Mouse (Mus musculus) hindbrain, postnatal 0 days (tissue): ENCODE results near the gene Atp2a3. TPM values are rescaled to one million over a fixed set of nuclear protein-coding genes. Genes with fewer than 3 reads are reported as not detected.

Source experiments
- ATAC-seq: fragments of 200-750 bp; cut with Nextera tagmentation; 2 replicates; pipeline ENCODE4 v1.8.0; 2017; ENCODE audit warnings: mild to moderate bottlenecking, moderate TSS enrichment, moderate library complexity
- DNase-seq: peaks from one replicate; pipeline ENCODE4 v3.0.0-alpha.2; 2015; ENCODE audit warnings: low spot score
- H3K27ac ChIP-seq: fragments of 300-500 bp; sonication (generic); 2 replicates; pipeline ENCODE4 v1.5.1; 2014; ENCODE audit warnings: mild to moderate bottlenecking
- H3K27me3 ChIP-seq: fragments of 300-500 bp; sonication (generic); 2 replicates; pipeline ENCODE4 v1.6.1; 2014; ENCODE audit warnings: low read length, mixed read lengths; ENCODE audit not compliant: insufficient read depth
- H3K36me3 ChIP-seq: fragments of 300-500 bp; sonication (generic); 2 replicates; pipeline ENCODE4 v1.6.1; 2014; ENCODE audit warnings: low read length, mixed read lengths; ENCODE audit not compliant: insufficient read depth
- H3K4me1 ChIP-seq: fragments of 300-500 bp; sonication (generic); 2 replicates; pipeline ENCODE4 v1.6.1; 2014; ENCODE audit warnings: antibody characterized with exemption, low read length, mixed read lengths; ENCODE audit not compliant: insufficient read depth
- H3K4me2 ChIP-seq: fragments of 300-500 bp; sonication (generic); 2 replicates; pipeline ENCODE4 v1.6.1; 2014; ENCODE audit warnings: low read depth, mild to moderate bottlenecking, low read length, moderate library complexity, mixed read lengths
- H3K4me3 ChIP-seq: fragments of 300-500 bp; sonication (generic); 2 replicates; pipeline ENCODE4 v1.5.1; 2014; ENCODE audit warnings: low read length
- H3K9ac ChIP-seq: fragments of 300-500 bp; sonication (generic); replicated peaks from 2 replicates; pipeline ENCODE4 v1.6.1; 2014; ENCODE audit warnings: mild to moderate bottlenecking, low read length, moderate library complexity, mixed read lengths
- H3K9me3 ChIP-seq: fragments of 300-500 bp; sonication (generic); 2 replicates; pipeline ENCODE4 v1.6.1; 2016; ENCODE audit warnings: low read length, mixed read lengths
- CTCF ChIP-seq: IDR thresholded peaks from 2 replicates; pipeline ENCODE4 v1.5.1; 2016; ENCODE audit warnings: antibody characterized with exemption, control low read depth, low read depth
- WGBS: fragments of 180-500 bp; shearing (Covaris S2); extraction: QIAGEN DNeasy Blood & Tissue Kit; methylation state at CpG from one replicate; pipeline ENCODE4 v1.1.7; 2014; 5-methylcytosine and 5-hydroxymethylcytosine counted together
- polyA plus RNA-seq: library from polyadenylated mRNA; unstranded; fragments of >200 nt; fragmentation: Nextera tagmentation; extraction: Ambion mirVana; gene quantifications from 2 replicates; pipeline ENCODE4 v1.2.1, GENCODE M21; 2015
- total RNA-seq: library from RNA; depleted of rRNA; stranded (reverse); fragments of >200 nt; gene quantifications from 2 replicates; pipeline ENCODE4 v1.2.3, GENCODE M21; 2014

The Atp2a3 gene
- total and polyA plus RNA-seq, 2 experiments from 2014 or later = 2.4 TPM

DNA sequence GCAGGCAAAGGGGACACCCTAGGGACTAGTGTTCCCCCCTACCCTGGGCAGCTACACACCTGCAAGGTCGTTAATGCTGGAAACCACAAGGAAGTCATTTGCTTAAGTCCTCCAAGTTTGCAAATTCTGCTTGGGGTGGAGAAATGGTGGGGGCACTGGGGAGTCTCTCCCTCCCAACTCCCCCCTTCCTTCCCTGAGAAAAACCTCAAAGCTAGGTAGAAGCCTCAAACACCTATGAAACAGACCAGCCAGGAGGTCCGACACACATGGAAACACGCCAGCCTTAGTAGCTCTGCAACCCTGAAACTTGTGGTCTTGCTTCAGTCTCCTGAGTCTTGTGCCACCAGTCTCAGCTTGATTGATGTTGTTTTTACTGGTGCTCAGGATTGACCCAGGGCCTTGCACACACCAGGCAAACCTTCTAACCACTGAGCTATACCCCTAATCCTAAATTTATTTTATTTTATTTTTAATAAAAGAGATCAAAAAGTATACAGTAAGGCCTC, 2.9 kb downstream of the Atp2a3 start:
- 68% methylated on average over 3 of the region's 3 CpGs for WGBS
- no peaks in the 10 kb centered on the region for H3K4me1 ChIP-seq
- ATAC-seq (no peak), DNase-seq (no peak)
- no peak overlapping the region for H3K4me2 ChIP-seq
- H3K36me3 ChIP-seq = no peaks in the 10 kb centered on the region
- no peak for TF ChIP-seq CTCF
- peaks cover 27% of the 10 kb centered on the region for H3K27me3 ChIP-seq
- no peak overlapping the region for H3K27ac ChIP-seq
- H3K9ac ChIP-seq = no peak overlapping the region
- no peak overlapping the region for H3K4me3 ChIP-seq
- no peaks in the 10 kb centered on the region for H3K9me3 ChIP-seq

- no peak overlapping the region for H3K9ac ChIP-seq
- no peak overlapping the region for H3K4me3 ChIP-seq
- no peaks in the 10 kb centered on the region for H3K36me3 ChIP-seq
- H3K27ac ChIP-seq = no peak overlapping the region
- no peak for TF ChIP-seq CTCF
- WGBS = 77% methylated on average over 13 of the region's 13 CpGs
- no peak for ATAC-seq
- no peaks in the 10 kb centered on the region for H3K27me3 ChIP-seq
- H3K9me3 ChIP-seq = no peaks in the 10 kb centered on the region
- DNase-seq = no peak
- H3K4me2 ChIP-seq = no peak overlapping the region
- no peaks in the 10 kb centered on the region for H3K4me1 ChIP-seq
These were observed 14.1 kb downstream of the Atp2a3 start for GRCm38 (mm10) chr11:72974995-72975503.

DNA sequence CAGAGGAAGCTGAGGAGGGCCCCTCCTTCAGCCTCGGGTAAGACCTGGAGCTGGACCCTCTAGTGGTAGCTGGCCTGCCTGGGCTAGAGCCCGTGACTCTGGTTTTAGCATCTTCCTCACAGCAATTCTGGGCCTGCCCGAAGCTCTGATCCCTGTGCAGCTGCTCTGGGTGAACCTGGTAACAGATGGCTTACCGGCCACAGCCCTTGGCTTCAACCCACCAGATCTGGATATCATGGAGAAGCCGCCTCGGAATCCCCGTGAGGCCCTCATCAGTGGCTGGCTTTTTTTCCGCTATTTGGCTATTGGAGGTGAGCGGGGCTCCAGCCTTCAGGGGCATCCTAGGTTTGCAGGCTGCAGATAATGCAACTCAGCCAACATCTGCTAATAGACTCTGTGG, 21.5 kb downstream of the Atp2a3 start:
- no peaks in the 10 kb centered on the region for H3K27me3 ChIP-seq
- no peak overlapping the region for H3K27ac ChIP-seq
- WGBS = 74% methylated on average over 9 of the region's 9 CpGs
- no peaks in the 10 kb centered on the region for H3K9me3 ChIP-seq
- no peak overlapping the region for H3K4me3 ChIP-seq
- ATAC-seq = no peak
- H3K4me2 ChIP-seq = no peak overlapping the region
- no peaks in the 10 kb centered on the region for H3K36me3 ChIP-seq
- H3K4me1 ChIP-seq = no peaks in the 10 kb centered on the region
- DNase-seq = peak; percentile 10
- no peak overlapping the region for H3K9ac ChIP-seq
- TF ChIP-seq CTCF = no peak

- peak; percentile 56 for TF ChIP-seq CTCF
- no peaks in the 10 kb centered on the region for H3K9me3 ChIP-seq
- H3K27ac ChIP-seq = no peak overlapping the region
- no peaks in the 10 kb centered on the region for H3K27me3 ChIP-seq
- no peak overlapping the region for H3K4me3 ChIP-seq
- no peaks in the 10 kb centered on the region for H3K36me3 ChIP-seq
- DNase-seq (no peak), ATAC-seq (no peak)
- H3K9ac ChIP-seq = no peak overlapping the region
- no peak overlapping the region for H3K4me2 ChIP-seq
- WGBS = 54% methylated on average over 5 of the region's 5 CpGs
- H3K4me1 ChIP-seq = no peaks in the 10 kb centered on the region
These were observed 22.3 kb downstream of the Atp2a3 start for GRCm38 (mm10) chr11:72983283-72983682.

DNA sequence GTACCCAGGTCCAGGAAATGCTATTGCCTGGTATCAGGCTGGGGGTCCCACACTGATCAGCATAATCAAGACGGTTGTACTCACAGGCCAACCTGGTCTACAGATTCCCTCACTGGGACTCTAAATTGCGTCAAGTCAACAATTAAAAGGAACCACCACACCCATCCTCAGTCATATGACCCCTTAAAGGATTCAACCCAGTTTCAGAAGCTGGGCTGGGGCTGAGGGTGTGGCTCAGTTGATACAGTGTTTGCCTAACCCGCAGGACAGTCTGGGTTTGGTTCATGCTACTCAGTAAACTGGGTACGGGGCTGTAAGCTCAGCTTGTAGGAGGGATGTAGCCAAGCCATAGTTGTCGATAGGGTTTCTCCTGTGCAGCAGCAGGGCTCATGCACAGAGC, 25.8 kb downstream of the Atp2a3 start:
- no peaks in the 10 kb centered on the region for H3K36me3 ChIP-seq
- no peak for ATAC-seq
- no peaks in the 10 kb centered on the region for H3K27me3 ChIP-seq
- no peak overlapping the region for H3K4me3 ChIP-seq
- H3K9me3 ChIP-seq = no peaks in the 10 kb centered on the region
- DNase-seq = no peak
- no peak for TF ChIP-seq CTCF
- no peak overlapping the region for H3K27ac ChIP-seq
- H3K4me2 ChIP-seq = no peak overlapping the region
- no peaks in the 10 kb centered on the region for H3K4me1 ChIP-seq
- WGBS = 73% methylated on average over 5 of the region's 5 CpGs
- no peak overlapping the region for H3K9ac ChIP-seq

GRCm38 (mm10) chr11:72987234-72987633, 26.3 kb downstream of the Atp2a3 start:
- H3K9ac ChIP-seq = no peak overlapping the region
- no peaks in the 10 kb centered on the region for H3K27me3 ChIP-seq
- no peaks in the 10 kb centered on the region for H3K36me3 ChIP-seq
- H3K27ac ChIP-seq = no peak overlapping the region
- no peak overlapping the region for H3K4me2 ChIP-seq
- H3K4me3 ChIP-seq = no peak overlapping the region
- no peak for TF ChIP-seq CTCF
- DNase-seq (no peak), ATAC-seq (no peak)
- no peaks in the 10 kb centered on the region for H3K4me1 ChIP-seq
- no peaks in the 10 kb centered on the region for H3K9me3 ChIP-seq
- 71% methylated on average over 5 of the region's 5 CpGs for WGBS

DNA sequence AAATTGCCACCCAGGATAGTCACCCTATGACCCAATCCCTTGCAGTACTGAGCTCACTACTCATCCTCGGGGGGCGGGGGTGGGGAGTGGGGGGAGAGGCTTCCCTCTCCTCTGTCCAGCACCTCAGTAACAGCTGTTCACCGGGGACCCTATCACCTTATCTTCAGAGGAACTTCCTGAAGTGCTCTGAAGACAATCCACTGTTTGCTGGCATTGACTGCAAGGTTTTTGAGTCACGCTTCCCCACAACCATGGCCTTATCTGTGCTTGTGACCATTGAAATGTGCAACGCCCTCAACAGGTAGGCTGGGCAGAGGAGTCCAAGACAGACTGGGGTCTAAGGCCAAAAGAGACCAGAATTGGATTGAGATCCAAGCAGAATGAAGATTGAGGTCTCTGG, 26.8 kb downstream of the Atp2a3 start:
- Histone ChIP-seq H3K4me2 (no peak overlapping the region), H3K9me3 (no peaks in the 10 kb centered on the region), H3K27ac (no peak overlapping the region), H3K9ac (no peak overlapping the region), H3K36me3 (no peaks in the 10 kb centered on the region), H3K4me1 (no peaks in the 10 kb centered on the region), H3K4me3 (no peak overlapping the region), H3K27me3 (no peaks in the 10 kb centered on the region)
- ATAC-seq (no peak), DNase-seq (no peak)
- 76% methylated on average over 5 of the region's 5 CpGs for WGBS
- no peak for TF ChIP-seq CTCF
